Comparison of ENCODE assay signal across 8 mouse cellular contexts in genomic region chr4:106560846-106561781, GRCm38 (mm10). TPM values are rescaled to one million over a fixed set of nuclear protein-coding genes. Genes with fewer than 3 reads are reported as not detected.
DNase-seq lines count a peak whose midpoint lies in the region; ATAC-seq and TF ChIP-seq lines count a peak whose summit lies in the region.

Gene Dhcr24 (plus strand): TSS chr4:106561038.

- TF ChIP-seq CTCF in CH12.LX (conservative IDR thresholded peaks at IDR 0.05 in 1 of 2, IDR thresholded peaks at IDR 0.05 in 1 of 2; ENCODE audit: low read depth in 2 of 2, low read length in 2 of 2) = no peak
- TF ChIP-seq CTCF in heart, postnatal 0 days (IDR thresholded peaks at IDR 0.05; ENCODE audit: low read depth) = no peak
- no peak for TF ChIP-seq CTCF in testis, adult 2 months (IDR thresholded peaks at IDR 0.05; ENCODE audit: control insufficient read depth, insufficient read depth, insufficient replicate concordance, low read depth, low read length)

- dilution Hi-C loops in CH12.LX (cut with MboI; ENCODE audit: extremely low pct_ligation_motif_present, extremely low pct_unique_long_range_greater_than_20kb, low sequenced_read_pairs) = no loop called here

- H3K4me3 ChIP-seq in CH12.LX (replicated peaks in 1 of 3; ENCODE audit: low read depth in 2 of 3, low read length in 2 of 3, poor library complexity in 1 of 3) = peak within 1 kb of the TSS; percentile 67 to 87 (median 83)
- peak within 1 kb of the TSS; percentile 89 for H3K4me3 ChIP-seq in forebrain, embryonic 12.5 days (replicated peaks)
- H3K4me3 ChIP-seq in heart, postnatal 0 days (ENCODE audit: low read depth, low read length) = peak within 1 kb of the TSS; percentile 88
- H3K4me3 ChIP-seq in liver, embryonic 16.5 days (ENCODE audit: low read depth, low read length) = peak within 1 kb of the TSS; percentile 85
- H3K4me3 ChIP-seq in neural tube, embryonic 13.5 days = peak within 1 kb of the TSS; percentile 93
- H3K4me3 ChIP-seq in testis, adult 2 months (ENCODE audit: control insufficient read depth, low read depth, low read length) = peak within 1 kb of the TSS; percentile 94

- peak within 1 kb of the TSS; percentile 79 for H3K4me2 ChIP-seq in CH12.LX (ENCODE audit: insufficient read depth, low read depth, poor library complexity, severe bottlenecking)
- peak within 1 kb of the TSS; percentile 95 for H3K4me2 ChIP-seq in forebrain, embryonic 12.5 days
- peak within 1 kb of the TSS; percentile 100 for H3K4me2 ChIP-seq in heart, postnatal 0 days (ENCODE audit: low read depth, low read length)
- H3K4me2 ChIP-seq in liver, embryonic 16.5 days (ENCODE audit: low read depth, low read length) = peak within 1 kb of the TSS; percentile 95
- H3K4me2 ChIP-seq in neural tube, embryonic 13.5 days = peak within 1 kb of the TSS; percentile 92

- no peaks in the 10 kb centered on the region for H3K9me3 ChIP-seq in CH12.LX (replicated peaks; ENCODE audit: low read length)
- no peaks in the 10 kb centered on the region for H3K9me3 ChIP-seq in forebrain, embryonic 12.5 days
- no peaks in the 10 kb centered on the region for H3K9me3 ChIP-seq in heart, postnatal 0 days (replicated peaks; ENCODE audit: control insufficient read depth, low read length)
- H3K9me3 ChIP-seq in liver, embryonic 16.5 days (replicated peaks; ENCODE audit: control insufficient read depth, low read length) = no peaks in the 10 kb centered on the region
- H3K9me3 ChIP-seq in neural tube, embryonic 13.5 days = no peaks in the 10 kb centered on the region

- TF ChIP-seq RAD21 in CH12.LX (IDR thresholded peaks at IDR 0.05; ENCODE audit: low read depth, low read length) = no peak

- peak; percentile 85 for DNase-seq in CH12.LX (ENCODE audit: extremely low read depth)
- DNase-seq in c-Kit-positive CD71-positive TER-119-negative erythroid progenitor cells, embryonic 14.5 days (ENCODE audit: low read depth) = peak; percentile 88
- peak; percentile 90 for DNase-seq in heart, postnatal 0 days (ENCODE audit: low spot score)
- DNase-seq in kidney, postnatal 4 days = peak; percentile 94 to 97

- peaks cover 4 to 38% of the 10 kb centered on the region in 2 experiments for H3K36me3 ChIP-seq in CH12.LX (replicated peaks in 1 of 2; ENCODE audit: control insufficient read depth in 1 of 2, insufficient read depth in 1 of 2, low read length in 1 of 2)
- H3K36me3 ChIP-seq in forebrain, embryonic 12.5 days (replicated peaks) = peaks cover 25% of the 10 kb centered on the region
- H3K36me3 ChIP-seq in heart, postnatal 0 days (replicated peaks; ENCODE audit: control insufficient read depth, insufficient read depth, low read length) = peaks cover 20% of the 10 kb centered on the region
- H3K36me3 ChIP-seq in liver, embryonic 16.5 days (ENCODE audit: control insufficient read depth, insufficient read depth) = peaks cover 10% of the 10 kb centered on the region
- H3K36me3 ChIP-seq in neural tube, embryonic 13.5 days = peaks cover 22% of the 10 kb centered on the region
- no peaks in the 10 kb centered on the region for H3K36me3 ChIP-seq in testis, adult 2 months (ENCODE audit: control insufficient read depth, insufficient read depth, low read length)

- H3K9ac ChIP-seq in CH12.LX (ENCODE audit: insufficient read depth, low read depth) = peak within 1 kb of the TSS; percentile 59
- peak within 1 kb of the TSS; percentile 88 for H3K9ac ChIP-seq in forebrain, embryonic 12.5 days
- peak within 1 kb of the TSS; percentile 58 for H3K9ac ChIP-seq in heart, postnatal 0 days (replicated peaks; ENCODE audit: low read depth, low read length)
- H3K9ac ChIP-seq in liver, embryonic 16.5 days (ENCODE audit: low read depth, low read length) = peak within 1 kb of the TSS; percentile 80
- H3K9ac ChIP-seq in neural tube, embryonic 13.5 days = peak within 1 kb of the TSS; percentile 88

- peak; percentile 87 for TF ChIP-seq POLR2A in CH12.LX (IDR thresholded peaks at IDR 0.05; ENCODE audit: low read depth, low read length)
- peak; percentile 58; the same call in 1 of the 2 replicates for TF ChIP-seq POLR2A in testis, adult 2 months (IDR thresholded peaks at IDR 0.05; ENCODE audit: control insufficient read depth, low read depth, low read length)

- WGBS in forebrain, embryonic 12.5 days = under 1% methylated on average over 89 of the region's 89 CpGs
- under 1% methylated on average over 78 of the region's 89 CpGs for WGBS in heart, postnatal 0 days
- WGBS in liver, embryonic 16.5 days (ENCODE audit: insufficient replicate concordance) = under 1% methylated on average over 89 of the region's 89 CpGs
- WGBS in neural tube, embryonic 13.5 days = under 1% methylated on average over 89 of the region's 89 CpGs

- peak; percentile 98 for ATAC-seq in forebrain, embryonic 12.5 days (ENCODE audit: low FRiP score)
- peak; percentile 97 for ATAC-seq in heart, postnatal 0 days (ENCODE audit: insufficient read depth, low read depth)
- ATAC-seq in liver, embryonic 16.5 days (ENCODE audit: low read depth) = peak; percentile 94
- ATAC-seq in neural tube, embryonic 13.5 days (ENCODE audit: low read depth) = peak; percentile 98

- H3K79me2 ChIP-seq in CH12.LX (replicated peaks; ENCODE audit: control insufficient read depth, extremely low read depth, insufficient read depth, poor library complexity, severe bottlenecking) = peaks cover 15% of the 10 kb centered on the region

- H3K4me1 ChIP-seq in CH12.LX (ENCODE audit: control insufficient read depth in 1 of 2, insufficient read depth in 2 of 2) = peaks cover 11 to 28% of the 10 kb centered on the region in 2 experiments; a peak in 3 of 4 replicates
- H3K4me1 ChIP-seq in forebrain, embryonic 12.5 days = peaks cover 40% of the 10 kb centered on the region
- peaks cover 26% of the 10 kb centered on the region for H3K4me1 ChIP-seq in heart, postnatal 0 days (ENCODE audit: control insufficient read depth, insufficient read depth)
- peaks cover 30% of the 10 kb centered on the region for H3K4me1 ChIP-seq in liver, embryonic 16.5 days (ENCODE audit: control insufficient read depth, low read depth, low read length)
- H3K4me1 ChIP-seq in neural tube, embryonic 13.5 days (replicated peaks) = peaks cover 43% of the 10 kb centered on the region
- peaks cover 13% of the 10 kb centered on the region for H3K4me1 ChIP-seq in testis, adult 2 months (ENCODE audit: control insufficient read depth, insufficient read depth, low read length)

- no peaks in the 10 kb centered on the region for H3K27me3 ChIP-seq in CH12.LX (replicated peaks)
- no peaks in the 10 kb centered on the region for H3K27me3 ChIP-seq in forebrain, embryonic 12.5 days
- H3K27me3 ChIP-seq in heart, postnatal 0 days (ENCODE audit: control insufficient read depth, insufficient read depth, low read length) = no peaks in the 10 kb centered on the region
- no peaks in the 10 kb centered on the region for H3K27me3 ChIP-seq in liver, embryonic 16.5 days (ENCODE audit: control insufficient read depth, insufficient read depth, low read depth, low read length)
- H3K27me3 ChIP-seq in neural tube, embryonic 13.5 days = no peaks in the 10 kb centered on the region
- H3K27me3 ChIP-seq in testis, adult 2 months (ENCODE audit: control insufficient read depth, insufficient read depth, low read length) = no peaks in the 10 kb centered on the region

- in situ Hi-C loops in CH12.LX (cut with MboI; ENCODE audit: low pct_ligation_motif_present, low pct_unique_long_range_greater_than_20kb, low sequenced_read_pairs) = no loop called here

- H3K27ac ChIP-seq in CH12.LX (ENCODE audit: insufficient read depth, low read depth) = no peak within 1 kb of the TSS
- H3K27ac ChIP-seq in forebrain, embryonic 12.5 days = peak within 1 kb of the TSS; percentile 90
- H3K27ac ChIP-seq in heart, postnatal 0 days (ENCODE audit: low read depth) = peak within 1 kb of the TSS; percentile 13; the same call in 1 of the 2 replicates
- H3K27ac ChIP-seq in liver, embryonic 16.5 days (ENCODE audit: low read length) = peak within 1 kb of the TSS; percentile 86
- peak within 1 kb of the TSS; percentile 94 for H3K27ac ChIP-seq in neural tube, embryonic 13.5 days (replicated peaks)
- H3K27ac ChIP-seq in testis, adult 2 months (ENCODE audit: control insufficient read depth, insufficient read depth, low read depth, low read length) = peak within 1 kb of the TSS; percentile 78

- no peak for TF ChIP-seq EP300 in CH12.LX (IDR thresholded peaks at IDR 0.05; ENCODE audit: low read length)
- no peak for TF ChIP-seq EP300 in heart, postnatal 0 days (IDR thresholded peaks at IDR 0.05; ENCODE audit: low read depth)

TF ChIP-seq in CH12.LX, 34 proteins besides CTCF, POLR2A, EP300 and RAD21 (continues in another document):
- peak; percentile 57 for TF ChIP-seq MXI1 (IDR thresholded peaks at IDR 0.05; ENCODE audit: low read depth, low read length)
- TF ChIP-seq ETS1 (conservative IDR thresholded peaks at IDR 0.05; ENCODE audit: low read depth, low read length) = no peak
- TF ChIP-seq CHD2 (IDR thresholded peaks at IDR 0.05; ENCODE audit: low read length) = no peak; the same call in 1 of the 2 replicates
- no peak for TF ChIP-seq MEF2A (IDR thresholded peaks at IDR 0.05; ENCODE audit: borderline replicate concordance, low read depth, low read length)
- TF ChIP-seq BHLHE40 (IDR thresholded peaks at IDR 0.05; ENCODE audit: low read depth, low read length) = peak; percentile 79
- TF ChIP-seq MAX (IDR thresholded peaks at IDR 0.05; ENCODE audit: low read length) = 0 out of 2 replicates have a peak, but pooled peaks have one; percentile 46
- TF ChIP-seq USF1 (IDR thresholded peaks at IDR 0.05; ENCODE audit: low read depth, low read length) = no peak
- peak; percentile 65 for TF ChIP-seq SIN3A (IDR thresholded peaks at IDR 0.05; ENCODE audit: low read length)
- peak; percentile 51; the same call in 1 of the 2 replicates for TF ChIP-seq UBTF (IDR thresholded peaks at IDR 0.05; ENCODE audit: low read depth, low read length)
- TF ChIP-seq ZKSCAN1 (IDR thresholded peaks at IDR 0.05; ENCODE audit: borderline replicate concordance, low read depth, low read length) = no peak
- TF ChIP-seq KAT2A (IDR thresholded peaks at IDR 0.05; ENCODE audit: insufficient replicate concordance, low read length) = 0 out of 2 replicates have a peak, but pooled peaks have one; percentile 11
- no peak for TF ChIP-seq JUND (conservative IDR thresholded peaks at IDR 0.05; ENCODE audit: low read depth, low read length)
- TF ChIP-seq ZMIZ1 (IDR thresholded peaks at IDR 0.05; ENCODE audit: low read depth, low read length) = peak; percentile 88

RNA-seq across cellular contexts. Expression of gene Dhcr24, which starts in this region (rescaled TPM):
- total RNA-seq in CH12.LX (2012; rRNA removed) = 46.9 and 51.6 TPM in 2 replicates
- total RNA-seq in CH12.LX (2014; rRNA removed) = 37.3 and 41.4 TPM in 2 replicates
- 87.8 and 90.5 TPM in 2 replicates for polyA plus RNA-seq in CH12.LX (2012; ENCODE audit: insufficient read length, low read depth)
- 6.4 and 9.8 TPM in 2 replicates for polyA plus RNA-seq in forebrain, embryonic 12.5 days (2016; fragmentation: Nextera tagmentation; extraction: Ambion mirVana)
- 41.8 and 43.2 TPM in 2 replicates for total RNA-seq in heart, postnatal 0 days (2014; rRNA removed; ENCODE audit: low replicate concordance)
- polyA plus RNA-seq in heart, postnatal 0 days (2015; fragmentation: Nextera tagmentation; extraction: Ambion mirVana) = 1.7 and 1.9 TPM in 2 replicates
- 7.7 and 8.1 TPM in 2 replicates for polyA plus RNA-seq in liver, embryonic 16.5 days (2015; fragmentation: Nextera tagmentation; extraction: Ambion mirVana)
- 5.1 and 5.8 TPM in 2 replicates for polyA plus RNA-seq in neural tube, embryonic 13.5 days (2015; fragmentation: Nextera tagmentation; extraction: Ambion mirVana)
- 24.0 and 28.3 TPM in 2 replicates for polyA plus RNA-seq in testis, adult 2 months (2012; rRNA removed)
